Mouse (Mus musculus) heart, embryonic 11.5 days (tissue): ENCODE measurements at regions not wholly inside any gene's neighbourhood (a gene's known extent, or its start where the extent isn't known, plus 50 kb on each side); places are given as distances from the start of the nearest gene placed in this dataset.

Experiments used
- ATAC-seq: fragments of 200-750 bp; cut with Nextera tagmentation; replicated peaks from 2 replicates; pipeline ENCODE4 v1.8.0; 2017; ENCODE audit warnings: moderate library complexity; ENCODE audit not compliant: insufficient number of reproducible peaks, low FRiP score, low TSS enrichment
- H3K27ac ChIP-seq: fragments of 300-500 bp; sonication (generic); 2 replicates; pipeline ENCODE4 v1.5.1; 2014; ENCODE audit warnings: mild to moderate bottlenecking, low read depth, low read length
- H3K27me3 ChIP-seq: fragments of 300-500 bp; sonication (generic); 2 replicates; pipeline ENCODE4 v1.6.1; 2014; ENCODE audit warnings: mild to moderate bottlenecking, low read length, mixed read lengths; ENCODE audit not compliant: control insufficient read depth, insufficient read depth
- H3K36me3 ChIP-seq: fragments of 300-500 bp; sonication (generic); 2 replicates; pipeline ENCODE4 v1.6.1; 2014; ENCODE audit warnings: mild to moderate bottlenecking, low read length, moderate library complexity, mixed read lengths; ENCODE audit not compliant: control insufficient read depth, insufficient read depth
- H3K4me1 ChIP-seq: fragments of 300-500 bp; sonication (generic); 2 replicates; pipeline ENCODE4 v1.6.1; 2014; ENCODE audit warnings: low read length; ENCODE audit not compliant: control insufficient read depth, insufficient read depth
- H3K4me2 ChIP-seq: fragments of 300-500 bp; sonication (generic); 2 replicates; pipeline ENCODE4 v1.6.1; 2014; ENCODE audit warnings: mild to moderate bottlenecking, moderate library complexity
- H3K4me3 ChIP-seq: fragments of 300-500 bp; sonication (generic); 2 replicates; pipeline ENCODE4 v1.5.1; 2014; ENCODE audit warnings: low read depth, low read length
- H3K9ac ChIP-seq: fragments of 300-500 bp; sonication (generic); 2 replicates; pipeline ENCODE4 v1.6.1; 2014; ENCODE audit warnings: mild to moderate bottlenecking, low read depth, low read length, moderate library complexity
- H3K9me3 ChIP-seq: fragments of 300-500 bp; sonication (generic); replicated peaks from 2 replicates; pipeline ENCODE4 v1.6.1; 2016; ENCODE audit warnings: low read length; ENCODE audit not compliant: control insufficient read depth
- WGBS: fragments of 180-500 bp; shearing (Covaris S2); extraction: QIAGEN DNeasy Blood & Tissue Kit; methylation state at CpG from one replicate; pipeline ENCODE4 v1.1.7; 2014; ENCODE audit not compliant: insufficient replicate concordance; 5-methylcytosine and 5-hydroxymethylcytosine counted together

DNA sequence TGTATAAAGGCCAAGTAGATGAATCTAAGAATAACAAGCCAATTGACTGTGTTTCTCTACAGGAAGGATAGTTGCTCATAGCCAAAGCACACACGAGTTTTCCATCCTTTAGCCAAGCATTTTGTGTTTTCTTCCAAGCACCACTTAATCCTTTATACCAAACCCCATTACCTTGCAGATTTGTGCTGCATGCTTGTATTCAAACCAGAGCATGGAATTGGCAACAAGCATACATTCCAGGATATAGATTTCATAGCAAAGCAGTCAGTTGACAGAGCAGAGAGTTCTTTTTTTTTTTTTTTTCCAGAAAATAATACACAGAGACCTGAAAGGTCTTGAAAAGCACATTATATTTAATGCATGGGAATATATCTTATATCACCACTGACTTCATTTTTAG is 169.9 kb downstream of the Pom121l12 start:
- Histone ChIP-seq H3K4me1 (no peaks in the 10 kb centered on the region), H3K9me3 (no peaks in the 10 kb centered on the region), H3K36me3 (no peaks in the 10 kb centered on the region), H3K9ac (no peak overlapping the region), H3K27ac (no peak overlapping the region), H3K4me2 (no peak overlapping the region), H3K27me3 (no peaks in the 10 kb centered on the region), H3K4me3 (no peak overlapping the region)
- WGBS, result 56% methylated on average over 1 of the region's 1 CpGs
- no peak for ATAC-seq

DNA sequence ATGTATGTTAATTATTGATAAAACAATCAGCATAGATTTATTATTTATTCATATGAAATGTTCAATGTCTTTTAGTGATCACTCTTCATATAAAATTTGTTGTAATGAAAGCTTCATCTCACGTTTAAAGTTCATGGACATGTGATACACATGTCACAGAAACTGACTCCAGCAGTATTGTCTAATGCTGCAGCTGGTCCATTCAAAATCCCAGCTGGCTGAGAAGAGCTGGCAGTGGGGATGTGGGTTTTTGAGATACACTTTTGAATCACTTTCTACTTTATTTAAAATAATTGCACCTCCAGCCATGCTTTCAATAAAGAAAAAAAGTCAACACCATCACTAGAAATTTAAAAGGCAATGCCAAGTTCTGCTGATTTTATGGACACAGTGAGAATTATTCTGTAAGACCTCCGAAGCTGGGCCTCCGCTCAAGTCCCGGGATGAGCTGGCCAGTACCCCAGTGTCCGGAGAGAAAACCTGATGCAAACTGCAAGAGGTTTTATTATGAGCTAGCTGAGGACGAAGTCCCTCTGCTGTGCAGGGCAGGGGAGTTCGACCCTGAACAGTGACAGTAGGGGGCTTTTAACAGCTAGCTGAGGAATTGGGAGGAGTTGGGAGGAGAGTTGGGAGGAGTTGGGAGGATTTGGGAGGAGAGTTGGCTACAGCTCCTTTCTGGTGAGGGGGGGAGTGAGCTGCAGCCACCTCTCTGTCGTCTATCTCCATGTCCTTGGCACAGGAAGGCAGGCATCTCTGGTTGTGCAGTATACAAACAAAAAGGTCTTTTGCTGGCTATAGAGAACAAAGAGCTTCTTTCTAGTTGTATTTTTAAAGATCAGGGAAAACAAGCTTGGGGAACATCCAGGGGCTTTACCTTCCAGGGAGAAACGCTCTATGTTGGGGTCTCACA is 170.6 kb downstream of the Pom121l12 start:
- no peak overlapping the region for H3K4me3 ChIP-seq
- H3K4me2 ChIP-seq, result peak overlapping the region; percentile 14; the same call in 1 of the 2 replicates
- no peaks in the 10 kb centered on the region for H3K9me3 ChIP-seq
- H3K27me3 ChIP-seq, result no peaks in the 10 kb centered on the region
- WGBS, result 36% methylated on average over 9 of the region's 9 CpGs
- H3K36me3 ChIP-seq, result no peaks in the 10 kb centered on the region
- no peaks in the 10 kb centered on the region for H3K4me1 ChIP-seq
- H3K27ac ChIP-seq, result no peak overlapping the region
- ATAC-seq, result no peak
- no peak overlapping the region for H3K9ac ChIP-seq

DNA sequence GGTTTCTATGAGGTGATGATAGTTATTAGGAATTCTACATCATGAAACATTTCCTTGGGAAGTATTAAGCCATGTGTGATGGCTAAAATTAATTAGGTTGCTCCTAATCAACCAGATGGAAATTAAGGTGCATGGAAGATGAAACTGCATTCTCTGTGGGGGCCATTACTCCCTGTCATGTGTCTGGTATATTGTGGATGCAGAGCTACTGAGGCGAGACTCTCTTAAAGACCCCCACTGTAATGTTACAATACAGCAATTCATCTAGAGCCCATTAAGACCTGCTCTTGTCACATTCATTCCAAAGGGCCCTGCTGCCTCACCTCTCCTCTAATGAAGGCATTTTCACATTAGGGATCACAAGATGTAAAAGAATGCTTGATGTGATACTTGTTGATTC is 199.2 kb downstream of the Pom121l12 start:
- ATAC-seq, result no peak
- no peak overlapping the region for H3K4me2 ChIP-seq
- 67% methylated on average over 1 of the region's 1 CpGs for WGBS
- H3K27me3 ChIP-seq, result no peaks in the 10 kb centered on the region
- H3K4me3 ChIP-seq, result no peak overlapping the region
- H3K27ac ChIP-seq, result no peak overlapping the region
- no peaks in the 10 kb centered on the region for H3K4me1 ChIP-seq
- H3K36me3 ChIP-seq, result no peaks in the 10 kb centered on the region
- no peak overlapping the region for H3K9ac ChIP-seq
- H3K9me3 ChIP-seq, result no peaks in the 10 kb centered on the region

DNA sequence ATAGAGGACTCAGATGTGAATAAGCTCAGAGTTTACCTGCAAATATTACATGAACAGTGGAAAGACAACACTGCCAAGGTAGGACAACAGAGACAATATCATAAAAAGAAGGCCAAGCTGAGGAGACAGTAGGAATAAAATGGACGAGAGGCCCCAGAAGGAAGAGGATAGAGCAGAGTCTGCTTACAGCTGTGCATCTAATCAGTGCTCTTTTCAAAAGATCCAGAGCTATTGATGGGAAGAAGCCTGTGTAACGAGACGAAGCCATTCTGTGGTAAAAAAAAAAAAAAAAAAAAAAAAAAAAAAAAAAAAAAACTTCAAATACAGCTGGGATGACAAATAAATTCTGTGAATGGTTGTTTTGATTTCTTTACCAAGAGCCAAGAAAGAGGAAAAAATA is 200.2 kb downstream of the Pom121l12 start:
- WGBS, result 66% methylated on average over 3 of the region's 3 CpGs
- H3K9me3 ChIP-seq, result no peaks in the 10 kb centered on the region
- H3K9ac ChIP-seq, result no peak overlapping the region
- no peak overlapping the region for H3K27ac ChIP-seq
- H3K4me3 ChIP-seq, result no peak overlapping the region
- H3K27me3 ChIP-seq, result no peaks in the 10 kb centered on the region
- no peak for ATAC-seq
- no peaks in the 10 kb centered on the region for H3K4me1 ChIP-seq
- H3K4me2 ChIP-seq, result no peak overlapping the region
- no peaks in the 10 kb centered on the region for H3K36me3 ChIP-seq

DNA sequence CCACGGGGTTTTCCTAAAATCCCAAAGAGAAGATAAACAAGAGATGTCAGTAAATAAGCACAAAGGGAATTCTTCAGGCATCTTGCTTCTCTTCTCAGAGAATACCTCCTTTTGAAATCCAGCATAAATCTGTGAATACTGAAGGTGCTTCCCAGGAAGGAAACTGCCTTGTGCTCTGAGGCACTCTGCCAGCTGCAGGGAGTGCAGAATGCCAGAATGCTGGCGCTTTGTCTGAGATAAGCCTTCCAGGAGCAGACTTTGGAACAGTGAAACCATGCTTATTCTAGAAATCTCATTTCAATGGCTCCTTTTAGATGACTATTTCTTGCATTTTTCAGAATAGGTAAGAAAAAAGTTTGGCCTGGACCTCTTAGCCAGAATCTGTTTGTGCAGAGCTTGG is 219.9 kb downstream of the Pom121l12 start:
- 20% methylated on average over 2 of the region's 2 CpGs for WGBS
- Histone ChIP-seq H3K9ac (no peak overlapping the region), H3K36me3 (no peaks in the 10 kb centered on the region), H3K4me1 (no peaks in the 10 kb centered on the region), H3K4me2 (no peak overlapping the region), H3K27ac (no peak overlapping the region), H3K9me3 (no peaks in the 10 kb centered on the region), H3K4me3 (no peak overlapping the region), H3K27me3 (no peaks in the 10 kb centered on the region)
- ATAC-seq, result no peak
